Mouse (Mus musculus): Measurements from ENCODE around the gene Rae1.

Gene Rae1

GRCm38 (mm10) chr2:172999630-173000284, at the start of gene Rae1:
Rae1 (plus strand) TSS chr2:173000117.
- DNase-seq (ENCODE audit: low read depth, low spot score): peak; percentile 100

GRCm38 (mm10) chr2:172950119-172950676, 49.7 kb upstream of the Rae1 start:
- DNase-seq (ENCODE audit: low read depth, low spot score): no peak

GRCm38 (mm10) chr2:172950722-172951121, 49.2 kb upstream of the Rae1 start:
- DNase-seq (ENCODE audit: low read depth, low spot score): no peak

- no peak for DNase-seq (ENCODE audit: low read depth, low spot score)
These were observed 47.9 kb upstream of the Rae1 start for GRCm38 (mm10) chr2:172951976-172952375.

GRCm38 (mm10) chr2:172958579-172958978, 41.3 kb upstream of the Rae1 start:
- no peak for DNase-seq (ENCODE audit: low read depth, low spot score)

- DNase-seq (ENCODE audit: low read depth, low spot score): no peak
These were observed 40.7 kb upstream of the Rae1 start for GRCm38 (mm10) chr2:172959006-172959768.

- DNase-seq (ENCODE audit: low read depth, low spot score): no peak
These were observed 39.6 kb upstream of the Rae1 start for GRCm38 (mm10) chr2:172960350-172960749.

GRCm38 (mm10) chr2:172961211-172961610, 38.7 kb upstream of the Rae1 start:
- no peak for DNase-seq (ENCODE audit: low read depth, low spot score)

- DNase-seq (ENCODE audit: low read depth, low spot score): peak; percentile 49
These were observed 34.7 kb upstream of the Rae1 start for GRCm38 (mm10) chr2:172965249-172965648.

- no peak for DNase-seq (ENCODE audit: low read depth, low spot score)
These were observed 33.4 kb upstream of the Rae1 start for GRCm38 (mm10) chr2:172966480-172966879.

GRCm38 (mm10) chr2:172971865-172972264, 28.1 kb upstream of the Rae1 start:
- no peak for DNase-seq (ENCODE audit: low read depth, low spot score)

GRCm38 (mm10) chr2:172973806-172974565, 25.9 kb upstream of the Rae1 start:
- no peak for DNase-seq (ENCODE audit: low read depth, low spot score)

GRCm38 (mm10) chr2:172974701-172975100, 25.2 kb upstream of the Rae1 start:
- DNase-seq (ENCODE audit: low read depth, low spot score): no peak

- DNase-seq (ENCODE audit: low read depth, low spot score): no peak
These were observed 24.8 kb upstream of the Rae1 start for GRCm38 (mm10) chr2:172975159-172975558.

- no peak for DNase-seq (ENCODE audit: low read depth, low spot score)
These were observed 23.2 kb upstream of the Rae1 start for GRCm38 (mm10) chr2:172976661-172977238.

- DNase-seq (ENCODE audit: low read depth, low spot score): no peak
These were observed 22.3 kb upstream of the Rae1 start, which contains the start of gene Spo11 for GRCm38 (mm10) chr2:172977409-172978130. Spo11 (plus strand) TSS chr2:172977700.

GRCm38 (mm10) chr2:172978131-172978633, 21.7 kb upstream of the Rae1 start:
- DNase-seq (ENCODE audit: low read depth, low spot score): no peak

GRCm38 (mm10) chr2:172979666-172980345, 20.1 kb upstream of the Rae1 start:
- DNase-seq (ENCODE audit: low read depth, low spot score): no peak

- DNase-seq (ENCODE audit: low read depth, low spot score): no peak
These were observed 16.9 kb upstream of the Rae1 start for GRCm38 (mm10) chr2:172982776-172983561.

Measured in mesoderm, embryonic 11.5 days (tissue).